Mouse (Mus musculus): ENCODE measurements at regions not wholly inside any gene's neighbourhood (a gene's known extent, or its start where the extent isn't known, plus 50 kb on each side); places are given as distances from the start of the nearest gene placed in this dataset.

DNA sequence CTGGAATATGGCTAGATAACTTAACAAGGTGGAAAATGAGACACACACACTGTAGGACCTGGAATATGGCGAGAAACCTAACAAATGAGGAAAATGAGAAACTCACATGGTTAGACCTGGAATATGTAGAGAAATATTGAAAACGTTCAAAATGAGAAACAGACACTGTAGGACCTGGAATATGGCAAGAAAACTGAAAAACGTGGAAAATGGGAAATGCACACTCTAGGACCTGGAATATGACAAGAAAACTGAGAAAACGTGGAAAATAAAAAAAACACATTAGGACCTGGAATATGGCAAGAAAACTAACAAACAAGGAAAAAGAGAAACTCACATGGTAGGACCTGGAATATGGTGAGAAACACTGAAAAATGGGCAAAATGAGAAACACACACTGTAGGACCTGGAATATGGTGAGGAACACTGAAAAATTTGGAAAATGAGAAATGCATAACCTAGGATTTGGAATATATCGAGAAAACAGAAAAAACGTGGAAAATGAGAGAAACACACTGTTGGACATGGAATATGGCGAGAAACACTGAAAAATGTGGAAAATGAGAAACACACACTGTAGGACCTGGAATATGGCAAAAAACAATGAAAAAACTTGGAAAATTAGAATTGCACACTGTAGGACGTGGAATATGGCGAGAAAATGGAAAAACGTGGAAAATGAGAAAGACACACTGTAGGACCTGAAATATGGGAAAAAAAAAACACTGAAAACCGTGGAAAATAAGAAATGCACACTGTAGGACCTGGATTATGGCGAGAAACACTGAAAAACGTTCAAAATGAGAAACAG lies 77.3 kb upstream of the Vmn1r2 start:
- TF ChIP-seq GABPA (IDR thresholded peaks at IDR 0.05; ENCODE audit: low read depth, low read length): no peak
- TF ChIP-seq CTCF (IDR thresholded peaks at IDR 0.05 in 2 of 3, conservative IDR thresholded peaks at IDR 0.05 in 1 of 3; ENCODE audit: control insufficient read depth in 1 of 3, insufficient read depth in 1 of 3, low read depth in 2 of 3, low read length in 3 of 3, poor library complexity in 1 of 3, severe bottlenecking in 1 of 3): no peak
- no peak for TF ChIP-seq POLR2A (IDR thresholded peaks at IDR 0.05; ENCODE audit: control insufficient read depth in 1 of 2, insufficient read depth in 1 of 2, low read depth in 1 of 2, low read length in 2 of 2, poor library complexity in 1 of 2)
- no peak for TF ChIP-seq UBTF (IDR thresholded peaks at IDR 0.05; ENCODE audit: borderline replicate concordance, insufficient read depth, low read depth, low read length)
- no peak for TF ChIP-seq MEF2A (IDR thresholded peaks at IDR 0.05; ENCODE audit: extremely low read depth, insufficient replicate concordance, low read depth, low read length, poor library complexity, severe bottlenecking)
- no peak for TF ChIP-seq USF2 (IDR thresholded peaks at IDR 0.05; ENCODE audit: borderline replicate concordance in 1 of 2, insufficient read depth in 1 of 2, low read depth in 1 of 2, low read length in 2 of 2)
- TF ChIP-seq MAZ (IDR thresholded peaks at IDR 0.05; ENCODE audit: low read depth, low read length): no peak
- TF ChIP-seq EP300 (IDR thresholded peaks at IDR 0.05; ENCODE audit: low read depth in 1 of 2, low read length in 2 of 2): no peak
- TF ChIP-seq MAX (IDR thresholded peaks at IDR 0.05; ENCODE audit: low read length): no peak
- TF ChIP-seq SIN3A (IDR thresholded peaks at IDR 0.05; ENCODE audit: low read length): no peak
- no peak for TF ChIP-seq TCF12 (IDR thresholded peaks at IDR 0.05; ENCODE audit: low read depth, low read length)
- no peak for TF ChIP-seq POLR2AphosphoS2 (IDR thresholded peaks at IDR 0.05; ENCODE audit: low read length)

All from MEL (cell line).